Mouse (Mus musculus) heart, embryonic 13.5 days (tissue): ENCODE results near the gene Ppp1r12b. TPM values are rescaled to one million over a fixed set of nuclear protein-coding genes. Genes with fewer than 3 reads are reported as not detected.

Experiments used
- ATAC-seq: fragments of 200-750 bp; cut with Nextera tagmentation; 2 replicates; pipeline ENCODE4 v1.8.0; 2017; ENCODE audit warnings: moderate TSS enrichment; ENCODE audit not compliant: insufficient number of reproducible peaks, low FRiP score, low TSS enrichment; ENCODE audit errors: extremely low read depth
- H3K27ac ChIP-seq: fragments of 300-500 bp; sonication (generic); replicated peaks from 2 replicates; pipeline ENCODE4 v1.5.1; 2015; ENCODE audit warnings: moderate library complexity, mild to moderate bottlenecking, inconsistent platforms
- H3K27me3 ChIP-seq: fragments of 300-500 bp; sonication (generic); replicated peaks from 2 replicates; pipeline ENCODE4 v1.6.1; 2015; ENCODE audit warnings: mild to moderate bottlenecking, inconsistent platforms
- H3K36me3 ChIP-seq: fragments of 300-500 bp; sonication (generic); 2 replicates; pipeline ENCODE4 v1.6.1; 2015; ENCODE audit warnings: mild to moderate bottlenecking, inconsistent platforms
- H3K4me1 ChIP-seq: fragments of 300-500 bp; sonication (generic); 2 replicates; pipeline ENCODE4 v1.6.1; 2015; ENCODE audit warnings: inconsistent platforms
- H3K4me2 ChIP-seq: fragments of 300-500 bp; sonication (generic); 2 replicates; pipeline ENCODE4 v1.6.1; 2015; ENCODE audit warnings: inconsistent platforms, mild to moderate bottlenecking, moderate library complexity
- H3K4me3 ChIP-seq: fragments of 300-500 bp; sonication (generic); 2 replicates; pipeline ENCODE4 v1.5.1; 2015; ENCODE audit warnings: moderate library complexity, mild to moderate bottlenecking, inconsistent platforms
- H3K9ac ChIP-seq: fragments of 300-500 bp; sonication (generic); 2 replicates; pipeline ENCODE4 v1.6.1; 2015; ENCODE audit warnings: inconsistent platforms, mild to moderate bottlenecking, moderate library complexity
- H3K9me3 ChIP-seq: fragments of 300-500 bp; sonication (generic); 2 replicates; pipeline ENCODE4 v1.6.1; 2016; ENCODE audit warnings: inconsistent platforms
- WGBS: fragments of 180-500 bp; shearing (Covaris S2); methylation state at CpG from one replicate; pipeline ENCODE4 v1.1.7; 2015; ENCODE audit warnings: mixed read lengths; 5-methylcytosine and 5-hydroxymethylcytosine counted together
- polyA plus RNA-seq: library from polyadenylated mRNA; unstranded; fragments of >200 nt; fragmentation: Nextera tagmentation; extraction: Ambion mirVana; gene quantifications from 2 replicates; pipeline ENCODE4 v1.2.1, GENCODE M21; 2015

The Ppp1r12b gene
- polyA plus RNA-seq, 1 experiment from 2014 or later: 20.3 TPM

- peak overlapping the region; percentile 85 for H3K4me2 ChIP-seq
- no peaks in the 10 kb centered on the region for H3K9me3 ChIP-seq
- 26% methylated on average over 48 of the region's 48 CpGs for WGBS
- H3K36me3 ChIP-seq: no peaks in the 10 kb centered on the region
- no peak for ATAC-seq
- peak overlapping the region; percentile 52 for H3K4me3 ChIP-seq
- peaks cover 15% of the 10 kb centered on the region for H3K4me1 ChIP-seq
- peak overlapping the region; percentile 69 for H3K9ac ChIP-seq
- H3K27me3 ChIP-seq: peaks cover 45% of the 10 kb centered on the region
- no peak overlapping the region for H3K27ac ChIP-seq
These were observed 31.6 kb upstream of the Ppp1r12b start for GRCm38 (mm10) chr1:134987173-134987961.

DNA sequence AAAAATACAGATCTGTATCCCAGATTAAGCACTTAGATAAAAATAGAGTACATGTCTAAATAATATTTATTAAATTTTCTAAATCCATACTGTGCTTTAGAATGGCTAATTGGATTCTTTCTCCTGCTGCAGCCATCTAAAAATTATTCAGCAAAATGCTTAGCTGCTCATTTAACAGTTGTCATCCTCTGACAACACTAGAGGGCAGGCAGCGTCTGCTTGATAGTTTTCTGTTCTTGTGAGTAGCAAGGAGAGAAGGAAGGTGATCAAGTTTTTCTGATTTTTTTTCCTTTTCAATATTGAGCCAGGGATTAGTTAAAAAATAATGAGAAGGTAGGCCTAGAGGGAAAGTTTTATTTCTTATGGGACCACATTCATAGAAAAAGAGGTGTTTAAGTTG lies 17.2 kb upstream of the Ppp1r12b start:
- H3K27ac ChIP-seq: no peak overlapping the region
- WGBS: 79% methylated on average over 1 of the region's 1 CpGs
- no peaks in the 10 kb centered on the region for H3K9me3 ChIP-seq
- H3K4me3 ChIP-seq: no peak overlapping the region
- no peaks in the 10 kb centered on the region for H3K4me1 ChIP-seq
- no peak for ATAC-seq
- H3K9ac ChIP-seq: no peak overlapping the region
- H3K4me2 ChIP-seq: no peak overlapping the region
- peaks cover 74% of the 10 kb centered on the region for H3K36me3 ChIP-seq
- H3K27me3 ChIP-seq: no peaks in the 10 kb centered on the region

DNA sequence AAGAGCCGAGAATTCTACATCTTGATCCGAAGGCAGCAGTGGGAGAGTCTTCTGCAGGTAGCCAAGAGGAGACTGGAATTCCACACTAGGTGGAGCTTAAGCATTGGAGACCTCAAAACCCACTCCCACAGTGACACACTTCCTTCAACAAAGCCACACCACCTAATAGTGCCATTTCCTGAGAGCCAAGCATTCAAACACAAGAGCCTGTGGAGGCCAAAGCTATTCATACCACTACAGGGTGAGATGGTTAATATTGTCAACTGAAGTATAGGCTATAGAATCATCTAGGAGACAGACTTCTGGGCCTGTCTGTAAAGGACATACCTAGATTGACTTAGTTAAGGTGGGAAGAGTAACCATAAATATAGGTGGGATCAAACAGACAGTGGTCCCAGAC lies 9.7 kb upstream of the Ppp1r12b start:
- H3K9ac ChIP-seq: no peak overlapping the region
- no peak overlapping the region for H3K27ac ChIP-seq
- H3K9me3 ChIP-seq: no peaks in the 10 kb centered on the region
- ATAC-seq: no peak
- H3K27me3 ChIP-seq: no peaks in the 10 kb centered on the region
- H3K36me3 ChIP-seq: peaks cover 42% of the 10 kb centered on the region
- no peak overlapping the region for H3K4me3 ChIP-seq
- no peak overlapping the region for H3K4me2 ChIP-seq
- peaks cover 22% of the 10 kb centered on the region for H3K4me1 ChIP-seq
- 95% methylated on average over 2 of the region's 2 CpGs for WGBS

DNA sequence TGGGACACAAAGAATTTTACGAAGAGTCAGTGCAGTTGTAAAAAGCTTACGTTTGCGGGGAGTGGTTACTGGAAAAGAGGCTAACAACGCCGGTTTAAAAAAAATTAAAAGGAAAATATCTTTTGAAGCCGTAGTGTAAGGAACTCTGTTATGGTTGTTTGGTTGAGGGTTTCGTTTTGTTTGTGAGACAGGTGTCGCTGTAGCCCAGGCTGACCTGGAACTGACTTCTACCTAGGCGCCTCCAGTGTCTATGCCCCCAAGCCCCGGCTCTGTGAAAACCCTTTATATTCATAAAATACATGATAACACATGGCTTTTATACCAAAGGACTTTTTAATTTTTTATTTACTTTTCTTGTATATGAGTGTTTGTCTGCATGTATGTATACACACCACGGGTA lies 7.1 kb upstream of the Ppp1r12b start:
- WGBS: 4% methylated on average over 11 of the region's 11 CpGs
- Histone ChIP-seq H3K4me1 (peaks cover 22% of the 10 kb centered on the region), H3K4me3 (peak overlapping the region; percentile 74), H3K36me3 (peaks cover 16% of the 10 kb centered on the region), H3K9ac (peak overlapping the region; percentile 85), H3K9me3 (no peaks in the 10 kb centered on the region), H3K27me3 (no peaks in the 10 kb centered on the region), H3K4me2 (peak overlapping the region; percentile 84), H3K27ac (peak overlapping the region; percentile 53)
- no peak for ATAC-seq

- no peaks in the 10 kb centered on the region for H3K27me3 ChIP-seq
- peak; percentile 98 for ATAC-seq
- H3K9me3 ChIP-seq: no peaks in the 10 kb centered on the region
- peaks cover 11% of the 10 kb centered on the region for H3K36me3 ChIP-seq
- WGBS: 2% methylated on average over 50 of the region's 50 CpGs
- peaks cover 22% of the 10 kb centered on the region for H3K4me1 ChIP-seq
- H3K9ac ChIP-seq: peak within 1 kb of the TSS; percentile 85
- peak within 1 kb of the TSS; percentile 53 for H3K27ac ChIP-seq
- peak within 1 kb of the TSS; percentile 74 for H3K4me3 ChIP-seq
- peak within 1 kb of the TSS; percentile 84 for H3K4me2 ChIP-seq
These were observed 6.5 kb upstream of the Ppp1r12b start, which contains the start of gene Ube2t for GRCm38 (mm10) chr1:134962053-134962803. Ube2t (plus strand) TSS chr1:134962565.

DNA sequence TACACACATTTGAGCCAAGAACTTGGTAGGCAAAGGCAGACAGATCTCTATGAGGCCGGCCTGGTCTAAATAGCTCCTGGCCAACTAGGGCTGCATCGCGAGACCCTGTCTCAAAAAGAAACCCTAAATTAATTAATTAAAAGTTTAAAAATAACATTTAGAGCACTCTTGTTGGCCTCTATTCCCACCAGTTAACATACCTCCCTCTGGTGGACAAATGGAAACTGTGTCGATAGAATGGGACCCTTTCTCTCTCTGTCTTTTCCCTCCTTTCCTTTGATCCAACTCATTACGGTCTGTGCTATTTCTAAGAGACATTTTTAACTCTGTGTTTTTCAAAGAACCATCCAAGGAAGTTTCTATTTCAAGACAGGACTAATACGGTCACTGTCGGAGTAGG lies 4.9 kb upstream of the Ppp1r12b start:
- Histone ChIP-seq H3K27me3 (no peaks in the 10 kb centered on the region), H3K9me3 (no peaks in the 10 kb centered on the region), H3K4me3 (no peak overlapping the region), H3K4me1 (peaks cover 22% of the 10 kb centered on the region), H3K36me3 (peaks cover 5% of the 10 kb centered on the region; the same call in 1 of the 2 replicates), H3K27ac (no peak overlapping the region), H3K4me2 (no peak overlapping the region), H3K9ac (no peak overlapping the region)
- WGBS: 46% methylated on average over 7 of the region's 7 CpGs
- ATAC-seq: no peak

GRCm38 (mm10) chr1:134955050-134955636 lies 599 bp downstream of the Ppp1r12b start:
- peak overlapping the region; percentile 95 for H3K9ac ChIP-seq
- 3% methylated on average over 16 of the region's 16 CpGs for WGBS
- peak overlapping the region; percentile 82 for H3K4me2 ChIP-seq
- peaks cover 42% of the 10 kb centered on the region for H3K4me1 ChIP-seq
- H3K4me3 ChIP-seq: peak overlapping the region; percentile 90
- no peaks in the 10 kb centered on the region for H3K27me3 ChIP-seq
- H3K36me3 ChIP-seq: peaks cover 5% of the 10 kb centered on the region; the same call in 1 of the 2 replicates
- ATAC-seq: no peak
- H3K27ac ChIP-seq: peak overlapping the region; percentile 92
- H3K9me3 ChIP-seq: no peaks in the 10 kb centered on the region

DNA sequence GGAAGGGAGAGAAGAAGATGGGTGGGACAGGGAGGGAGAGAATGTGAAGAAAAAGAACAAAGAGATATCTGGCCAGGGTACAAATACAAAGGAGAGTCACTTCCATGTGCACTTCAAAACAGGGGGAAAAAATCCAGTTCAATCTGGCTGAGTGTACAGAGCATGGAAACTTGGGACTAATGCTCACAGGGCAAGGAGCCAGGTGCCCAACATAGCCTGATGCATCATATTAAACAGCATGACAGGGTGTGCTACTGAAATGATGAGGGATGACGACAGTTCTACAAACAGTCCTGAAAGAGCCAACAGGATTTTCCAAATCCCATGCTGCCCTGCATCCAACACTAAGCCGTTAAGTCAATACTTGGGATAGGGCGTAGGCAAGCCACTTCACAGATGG lies 5.8 kb downstream of the Ppp1r12b start:
- Histone ChIP-seq H3K9ac (no peak overlapping the region), H3K4me1 (peaks cover 46% of the 10 kb centered on the region), H3K4me2 (no peak overlapping the region), H3K4me3 (no peak overlapping the region), H3K9me3 (no peaks in the 10 kb centered on the region), H3K36me3 (peaks cover 24% of the 10 kb centered on the region), H3K27ac (peak overlapping the region; percentile 58), H3K27me3 (no peaks in the 10 kb centered on the region)
- WGBS: 76% methylated on average over 3 of the region's 3 CpGs
- ATAC-seq: no peak

DNA sequence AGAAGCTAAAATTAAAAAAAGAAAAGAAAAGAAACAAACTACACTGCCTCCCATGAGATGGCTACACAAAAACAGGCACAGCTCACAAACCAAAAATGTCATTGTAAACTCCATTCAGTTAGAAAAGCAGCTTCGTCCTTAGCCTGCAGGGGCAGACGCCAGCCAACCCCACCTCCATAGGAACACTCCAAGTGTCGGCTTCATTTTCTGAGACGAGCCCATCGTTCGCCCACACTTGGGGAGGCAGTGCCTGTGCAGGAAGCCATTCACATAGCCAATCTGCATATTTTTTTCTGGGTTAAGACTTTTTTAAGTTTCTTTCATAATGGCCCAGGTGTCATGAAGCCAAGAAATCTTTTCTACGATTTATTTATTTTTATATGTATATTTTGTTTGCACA lies 8.2 kb downstream of the Ppp1r12b start:
- ATAC-seq: no peak
- H3K9ac ChIP-seq: no peak overlapping the region
- no peaks in the 10 kb centered on the region for H3K27me3 ChIP-seq

GRCm38 (mm10) chr1:134942898-134943297 lies 12.8 kb downstream of the Ppp1r12b start:
- no peak overlapping the region for H3K27ac ChIP-seq
- no peaks in the 10 kb centered on the region for H3K27me3 ChIP-seq
- no peak overlapping the region for H3K9ac ChIP-seq
- no peak for ATAC-seq
- H3K4me2 ChIP-seq: no peak overlapping the region
- no peaks in the 10 kb centered on the region for H3K9me3 ChIP-seq
- peaks cover 14% of the 10 kb centered on the region for H3K36me3 ChIP-seq
- no peak overlapping the region for H3K4me3 ChIP-seq
- H3K4me1 ChIP-seq: peaks cover 28% of the 10 kb centered on the region
- WGBS: 89% methylated on average over 2 of the region's 2 CpGs

More for the DNA sequence above, 8.2 kb downstream of the Ppp1r12b start:
- Histone ChIP-seq H3K4me2 (no peak overlapping the region), H3K36me3 (peaks cover 25% of the 10 kb centered on the region), H3K4me3 (no peak overlapping the region), H3K9me3 (no peaks in the 10 kb centered on the region), H3K27ac (no peak overlapping the region), H3K4me1 (peaks cover 34% of the 10 kb centered on the region)
- 84% methylated on average over 7 of the region's 7 CpGs for WGBS

DNA sequence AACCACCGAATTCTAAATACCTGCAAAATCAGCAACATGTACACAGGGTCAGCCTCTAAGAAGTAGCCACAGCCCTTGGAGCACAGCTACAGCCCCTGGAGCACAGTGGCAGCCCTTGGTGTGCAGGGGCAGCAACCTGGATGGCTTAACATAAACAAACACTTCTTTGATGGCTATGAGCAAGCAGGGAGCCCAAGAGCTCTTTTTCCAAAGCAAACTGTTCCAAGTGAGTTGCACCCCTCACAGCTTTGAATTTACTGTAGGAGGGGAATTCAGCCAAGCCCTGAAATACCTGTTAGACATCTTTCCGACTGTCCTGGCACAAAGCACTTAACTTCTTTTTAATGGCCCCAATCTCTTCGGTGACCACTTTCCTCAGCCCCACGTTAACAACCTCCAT lies 14.9 kb downstream of the Ppp1r12b start:
- Histone ChIP-seq H3K27me3 (no peaks in the 10 kb centered on the region), H3K9me3 (no peaks in the 10 kb centered on the region), H3K9ac (0 out of 2 replicates have a peak overlapping the region, but pooled peaks have one; percentile 47), H3K4me3 (no peak overlapping the region), H3K27ac (peak overlapping the region; percentile 65), H3K4me1 (peaks cover 38% of the 10 kb centered on the region), H3K36me3 (peaks cover 4% of the 10 kb centered on the region), H3K4me2 (no peak overlapping the region)
- WGBS: 64% methylated on average over 4 of the region's 4 CpGs
- no peak for ATAC-seq
